Mouse (Mus musculus): ENCODE measurements around the gene Rnf168. TPM values are rescaled to one million over a fixed set of nuclear protein-coding genes. Genes with fewer than 3 reads are reported as not detected.
"Not testable (repeated sequence)": the region's sequence is repeated elsewhere in the genome, so short reads cannot be mapped to it uniquely, and the experiment has no call there.

Gene Rnf168
- polyA plus RNA-seq, 1 experiment from 2014 or later: 25.0 TPM

DNA sequence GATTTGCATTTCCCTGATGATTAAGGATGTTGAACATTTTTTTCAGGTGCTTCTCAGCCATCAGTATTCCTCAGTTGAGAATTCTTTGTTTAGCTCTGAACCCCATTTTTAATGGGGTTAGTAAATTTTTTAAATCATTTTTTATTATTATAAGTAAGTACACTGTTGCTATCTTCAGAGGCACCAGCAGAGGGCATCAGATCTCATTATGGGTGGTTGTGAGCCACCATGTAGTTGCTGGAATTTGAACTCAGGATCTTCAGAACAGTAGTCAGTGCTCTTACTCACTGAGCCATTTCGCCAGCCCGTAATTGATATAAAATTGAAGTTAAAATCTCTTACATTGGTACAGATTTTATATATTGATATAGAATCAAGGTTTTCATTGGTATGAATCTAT lies 13.0 kb upstream of the Rnf168 start:
- 83% methylated on average over 2 of the region's 2 CpGs for WGBS
- not testable (repeated sequence) for H3K27ac ChIP-seq (replicated peaks; ENCODE audit: low read depth, low read length); H3K4me2 ChIP-seq (ENCODE audit: low read depth, severe bottlenecking); H3K36me3 ChIP-seq (ENCODE audit: control insufficient read depth, insufficient read depth, low read length); H3K9ac ChIP-seq (ENCODE audit: low read length); DNase-seq (ENCODE audit: low spot score); H3K27me3 ChIP-seq (ENCODE audit: control insufficient read depth, insufficient read depth, low read length); H3K4me1 ChIP-seq (ENCODE audit: control insufficient read depth, insufficient read depth, low read length); H3K9me3 ChIP-seq (ENCODE audit: control insufficient read depth, low read length); ATAC-seq (ENCODE audit: insufficient number of reproducible peaks, low FRiP score, low TSS enrichment, low read depth); H3K4me3 ChIP-seq (ENCODE audit: low read depth, low read length)

DNA sequence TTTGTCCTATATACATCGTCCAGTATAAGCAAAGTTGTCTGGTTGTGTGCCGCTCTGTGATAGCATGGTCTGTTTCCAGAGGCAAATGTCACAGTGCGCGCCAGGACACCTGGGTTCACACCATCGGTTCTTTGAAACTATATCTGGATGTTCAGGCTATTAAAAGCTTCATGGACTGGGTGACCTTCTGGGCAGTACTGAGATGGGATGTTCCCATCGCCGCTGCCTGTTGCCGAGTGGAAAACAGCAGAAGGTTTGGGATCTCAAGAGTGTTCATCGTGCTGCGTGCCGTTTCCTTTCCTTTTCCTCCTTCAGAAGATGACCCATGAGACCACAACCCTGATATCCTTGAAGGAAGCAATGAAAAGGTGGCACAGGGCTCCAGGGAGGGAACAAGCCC lies 6.0 kb upstream of the Rnf168 start, which contains the start of gene Smco1:
Smco1 (plus strand) TSS at position 178 of the 400 bp plus-strand sequence.
- DNase-seq (ENCODE audit: low spot score) (no peak), ATAC-seq (ENCODE audit: insufficient number of reproducible peaks, low FRiP score, low TSS enrichment, low read depth) (no peak)
- Histone ChIP-seq H3K9me3 (ENCODE audit: control insufficient read depth, low read length) (no peaks in the 10 kb centered on the region), H3K9ac (ENCODE audit: low read length) (no peak within 1 kb of the TSS), H3K36me3 (ENCODE audit: control insufficient read depth, insufficient read depth, low read length) (no peaks in the 10 kb centered on the region), H3K27ac (replicated peaks; ENCODE audit: low read depth, low read length) (no peak within 1 kb of the TSS), H3K27me3 (ENCODE audit: control insufficient read depth, insufficient read depth, low read length) (no peaks in the 10 kb centered on the region), H3K4me2 (ENCODE audit: low read depth, severe bottlenecking) (no peak within 1 kb of the TSS), H3K4me3 (ENCODE audit: low read depth, low read length) (no peak within 1 kb of the TSS), H3K4me1 (ENCODE audit: control insufficient read depth, insufficient read depth, low read length) (no peaks in the 10 kb centered on the region)
- 86% methylated on average over 11 of the region's 11 CpGs for WGBS

DNA sequence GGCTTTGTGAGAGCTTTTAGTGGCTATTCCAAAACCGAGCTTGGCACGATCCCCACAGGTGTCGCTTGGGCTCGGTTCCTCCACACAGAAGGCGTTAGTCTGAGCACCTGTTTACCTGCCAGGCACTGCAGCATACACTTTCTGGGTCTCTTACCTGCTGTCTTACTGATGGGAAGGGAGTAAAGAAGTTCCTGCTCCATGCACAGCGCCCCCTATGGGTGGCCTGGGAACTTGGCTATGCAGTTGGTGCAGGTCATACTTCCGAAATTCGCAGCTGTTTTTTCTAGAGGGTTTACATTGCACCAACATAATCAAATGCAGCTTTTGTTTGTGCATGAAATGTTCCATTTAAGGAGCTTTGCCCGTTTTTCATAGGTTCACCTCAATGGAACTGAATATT lies 3.9 kb upstream of the Rnf168 start:
- Histone ChIP-seq H3K9me3 (ENCODE audit: control insufficient read depth, low read length) (no peaks in the 10 kb centered on the region), H3K4me3 (ENCODE audit: low read depth, low read length) (no peak overlapping the region), H3K27me3 (ENCODE audit: control insufficient read depth, insufficient read depth, low read length) (no peaks in the 10 kb centered on the region), H3K4me2 (ENCODE audit: low read depth, severe bottlenecking) (no peak overlapping the region), H3K27ac (replicated peaks; ENCODE audit: low read depth, low read length) (no peak overlapping the region), H3K9ac (ENCODE audit: low read length) (no peak overlapping the region), H3K4me1 (ENCODE audit: control insufficient read depth, insufficient read depth, low read length) (no peaks in the 10 kb centered on the region), H3K36me3 (ENCODE audit: control insufficient read depth, insufficient read depth, low read length) (no peaks in the 10 kb centered on the region)
- DNase-seq (ENCODE audit: low spot score) (peak; percentile 37), ATAC-seq (ENCODE audit: insufficient number of reproducible peaks, low FRiP score, low TSS enrichment, low read depth) (no peak)
- 48% methylated on average over 9 of the region's 9 CpGs for WGBS

DNA sequence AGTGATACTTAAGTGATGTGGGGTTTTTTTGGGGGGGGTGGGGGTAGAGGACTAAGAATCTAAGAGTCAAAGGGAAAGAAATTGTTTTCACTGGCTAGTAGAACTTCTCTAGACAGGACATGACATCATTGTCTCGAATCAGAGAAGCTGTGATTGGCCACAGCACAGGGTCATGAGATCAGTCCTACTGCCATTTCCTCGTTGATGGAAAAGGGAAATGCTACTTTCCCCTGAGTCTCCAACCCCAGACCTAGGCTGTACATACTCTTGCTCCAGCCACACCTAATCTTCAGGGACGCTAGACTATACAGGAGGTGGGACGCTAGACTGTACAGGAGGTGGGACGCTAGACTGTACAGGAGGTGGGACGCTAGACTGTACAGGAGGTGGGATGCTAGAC lies 2.2 kb upstream of the Rnf168 start:
- Histone ChIP-seq H3K27ac (replicated peaks; ENCODE audit: low read depth, low read length) (no peak overlapping the region), H3K4me1 (ENCODE audit: control insufficient read depth, insufficient read depth, low read length) (peaks cover 3% of the 10 kb centered on the region; the same call in 1 of the 2 replicates), H3K9ac (ENCODE audit: low read length) (no peak overlapping the region), H3K36me3 (ENCODE audit: control insufficient read depth, insufficient read depth, low read length) (peaks cover 4% of the 10 kb centered on the region; the same call in 1 of the 2 replicates), H3K4me2 (ENCODE audit: low read depth, severe bottlenecking) (no peak overlapping the region), H3K9me3 (ENCODE audit: control insufficient read depth, low read length) (0 out of 2 replicates have a peak, but pooled peaks cover 4% of the 10 kb centered on the region), H3K27me3 (ENCODE audit: control insufficient read depth, insufficient read depth, low read length) (no peaks in the 10 kb centered on the region), H3K4me3 (ENCODE audit: low read depth, low read length) (no peak overlapping the region)
- no peak for ATAC-seq (ENCODE audit: insufficient number of reproducible peaks, low FRiP score, low TSS enrichment, low read depth)
- no peak for DNase-seq (ENCODE audit: low spot score)
- WGBS: 88% methylated on average over 6 of the region's 6 CpGs

DNA sequence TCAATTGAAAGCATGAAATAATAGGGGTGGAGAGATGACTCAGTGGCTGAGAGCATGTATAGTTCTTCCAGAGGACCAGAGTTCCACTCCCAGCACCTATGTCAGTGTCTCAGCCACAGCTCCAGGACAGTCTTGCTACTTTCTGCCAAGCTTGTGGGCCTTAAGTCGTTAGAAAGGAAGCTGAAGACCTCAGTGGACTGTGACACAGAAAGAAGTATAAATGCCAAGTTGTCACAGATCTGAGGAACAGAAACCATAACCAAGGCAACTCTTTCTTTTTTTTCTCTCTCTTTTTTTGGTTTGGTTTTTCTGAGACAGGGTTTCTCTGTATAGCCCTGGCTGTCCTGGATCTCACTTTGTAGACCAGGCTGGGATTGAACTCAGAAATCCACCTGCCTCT lies 1.4 kb upstream of the Rnf168 start:
- H3K27ac ChIP-seq (replicated peaks; ENCODE audit: low read depth, low read length): no peak overlapping the region
- 74% methylated on average over 1 of the region's 1 CpGs for WGBS
- H3K36me3 ChIP-seq (ENCODE audit: control insufficient read depth, insufficient read depth, low read length): peaks cover 6% of the 10 kb centered on the region; the same call in 1 of the 2 replicates
- no peak overlapping the region for H3K9ac ChIP-seq (ENCODE audit: low read length)
- H3K27me3 ChIP-seq (ENCODE audit: control insufficient read depth, insufficient read depth, low read length): no peaks in the 10 kb centered on the region
- H3K4me1 ChIP-seq (ENCODE audit: control insufficient read depth, insufficient read depth, low read length): peaks cover 3% of the 10 kb centered on the region; the same call in 1 of the 2 replicates
- ATAC-seq (ENCODE audit: insufficient number of reproducible peaks, low FRiP score, low TSS enrichment, low read depth) (no peak), DNase-seq (ENCODE audit: low spot score) (no peak)
- H3K4me2 ChIP-seq (ENCODE audit: low read depth, severe bottlenecking): no peak overlapping the region
- H3K9me3 ChIP-seq (ENCODE audit: control insufficient read depth, low read length): 0 out of 2 replicates have a peak, but pooled peaks cover 6% of the 10 kb centered on the region
- H3K4me3 ChIP-seq (ENCODE audit: low read depth, low read length): no peak overlapping the region

DNA sequence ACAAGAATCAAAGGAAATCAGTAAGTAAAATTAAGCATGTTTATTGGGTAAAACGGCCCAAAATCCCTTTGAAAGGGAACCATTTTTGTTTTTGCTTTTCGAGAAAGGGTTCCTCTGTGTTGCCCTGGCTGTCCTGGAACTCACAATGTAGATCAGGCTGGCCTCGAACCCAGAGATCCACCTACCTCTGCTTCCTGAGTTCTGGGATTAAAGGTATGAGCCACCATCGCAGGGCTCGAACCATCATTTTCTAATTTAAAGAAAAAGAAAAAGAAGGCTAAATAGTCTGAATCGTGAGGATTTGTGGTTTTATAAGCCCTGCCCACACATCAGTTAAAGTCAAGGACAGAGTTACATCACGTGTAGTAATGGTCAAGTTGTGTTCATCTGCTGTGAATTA lies 1.1 kb downstream of the Rnf168 start:
- DNase-seq (ENCODE audit: low spot score): no peak
- no peak for ATAC-seq (ENCODE audit: insufficient number of reproducible peaks, low FRiP score, low TSS enrichment, low read depth)
- Histone ChIP-seq H3K9ac (ENCODE audit: low read length) (peak overlapping the region; percentile 75), H3K4me3 (ENCODE audit: low read depth, low read length) (peak overlapping the region; percentile 85), H3K27me3 (ENCODE audit: control insufficient read depth, insufficient read depth, low read length) (no peaks in the 10 kb centered on the region), H3K4me1 (ENCODE audit: control insufficient read depth, insufficient read depth, low read length) (peaks cover 3% of the 10 kb centered on the region; the same call in 1 of the 2 replicates), H3K4me2 (ENCODE audit: low read depth, severe bottlenecking) (peak overlapping the region; percentile 59), H3K27ac (replicated peaks; ENCODE audit: low read depth, low read length) (no peak overlapping the region), H3K36me3 (ENCODE audit: control insufficient read depth, insufficient read depth, low read length) (peaks cover 6% of the 10 kb centered on the region; the same call in 1 of the 2 replicates), H3K9me3 (ENCODE audit: control insufficient read depth, low read length) (0 out of 2 replicates have a peak, but pooled peaks cover 6% of the 10 kb centered on the region)
- WGBS: 63% methylated on average over 7 of the region's 7 CpGs

DNA sequence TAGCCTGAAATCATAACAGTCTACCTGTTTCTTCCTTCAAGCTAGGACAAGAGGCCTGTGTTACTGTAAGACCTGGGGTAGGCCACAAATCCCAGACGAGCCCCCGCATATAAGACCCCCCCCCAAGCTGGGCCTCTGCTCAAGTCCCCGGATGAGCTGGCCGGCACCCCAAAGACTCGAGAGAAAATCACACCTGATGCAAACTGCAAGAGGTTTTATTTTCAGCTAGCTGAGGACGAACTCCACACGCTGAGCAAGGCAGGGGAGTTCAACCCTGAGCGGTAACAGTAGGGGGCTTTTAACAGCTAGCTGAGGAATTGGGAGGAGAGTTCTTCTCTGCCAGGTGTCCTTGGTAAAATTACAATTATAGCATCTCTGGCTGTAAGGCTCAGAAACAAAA lies 3.0 kb downstream of the Rnf168 start:
- Histone ChIP-seq H3K36me3 (ENCODE audit: control insufficient read depth, insufficient read depth, low read length) (peaks cover 16% of the 10 kb centered on the region; the same call in 1 of the 2 replicates), H3K4me3 (ENCODE audit: low read depth, low read length) (no peak overlapping the region), H3K9me3 (ENCODE audit: control insufficient read depth, low read length) (0 out of 2 replicates have a peak, but pooled peaks cover 6% of the 10 kb centered on the region), H3K27me3 (ENCODE audit: control insufficient read depth, insufficient read depth, low read length) (no peaks in the 10 kb centered on the region), H3K4me2 (ENCODE audit: low read depth, severe bottlenecking) (no peak overlapping the region), H3K9ac (ENCODE audit: low read length) (no peak overlapping the region), H3K4me1 (ENCODE audit: control insufficient read depth, insufficient read depth, low read length) (peaks cover 3% of the 10 kb centered on the region; the same call in 1 of the 2 replicates), H3K27ac (replicated peaks; ENCODE audit: low read depth, low read length) (no peak overlapping the region)
- ATAC-seq (ENCODE audit: insufficient number of reproducible peaks, low FRiP score, low TSS enrichment, low read depth) (no peak), DNase-seq (ENCODE audit: low spot score) (no peak)
- WGBS: 93% methylated on average over 8 of the region's 8 CpGs

DNA sequence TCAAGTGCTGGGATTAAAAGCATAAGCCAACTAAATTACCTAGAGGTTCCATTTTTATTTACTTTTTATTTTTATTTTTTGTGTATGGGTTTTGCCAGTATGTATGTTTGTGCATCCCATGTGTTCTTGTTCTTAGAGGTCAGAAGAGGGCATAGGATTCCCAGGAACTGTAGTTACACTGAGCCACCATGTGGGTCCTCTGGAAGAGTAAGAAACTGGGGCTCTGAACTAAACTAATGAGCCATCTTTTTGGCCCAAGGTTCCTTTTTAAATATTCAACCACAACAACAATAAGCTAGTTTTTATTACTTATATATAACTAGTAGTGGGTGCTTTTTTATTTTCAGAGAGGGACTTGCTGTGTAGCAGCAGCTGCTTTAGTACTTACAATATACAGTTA lies 5.3 kb downstream of the Rnf168 start:
- peaks cover 3% of the 10 kb centered on the region; the same call in 1 of the 2 replicates for H3K4me1 ChIP-seq (ENCODE audit: control insufficient read depth, insufficient read depth, low read length)
- no peak for ATAC-seq (ENCODE audit: insufficient number of reproducible peaks, low FRiP score, low TSS enrichment, low read depth)
- peaks cover 21% of the 10 kb centered on the region; the same call in 1 of the 2 replicates for H3K36me3 ChIP-seq (ENCODE audit: control insufficient read depth, insufficient read depth, low read length)
- H3K4me3 ChIP-seq (ENCODE audit: low read depth, low read length): no peak overlapping the region
- H3K9me3 ChIP-seq (ENCODE audit: control insufficient read depth, low read length): 0 out of 2 replicates have a peak, but pooled peaks cover 6% of the 10 kb centered on the region
- DNase-seq (ENCODE audit: low spot score): no peak
- no peak overlapping the region for H3K4me2 ChIP-seq (ENCODE audit: low read depth, severe bottlenecking)
- no peak overlapping the region for H3K27ac ChIP-seq (replicated peaks; ENCODE audit: low read depth, low read length)
- no peaks in the 10 kb centered on the region for H3K27me3 ChIP-seq (ENCODE audit: control insufficient read depth, insufficient read depth, low read length)
- no peak overlapping the region for H3K9ac ChIP-seq (ENCODE audit: low read length)

DNA sequence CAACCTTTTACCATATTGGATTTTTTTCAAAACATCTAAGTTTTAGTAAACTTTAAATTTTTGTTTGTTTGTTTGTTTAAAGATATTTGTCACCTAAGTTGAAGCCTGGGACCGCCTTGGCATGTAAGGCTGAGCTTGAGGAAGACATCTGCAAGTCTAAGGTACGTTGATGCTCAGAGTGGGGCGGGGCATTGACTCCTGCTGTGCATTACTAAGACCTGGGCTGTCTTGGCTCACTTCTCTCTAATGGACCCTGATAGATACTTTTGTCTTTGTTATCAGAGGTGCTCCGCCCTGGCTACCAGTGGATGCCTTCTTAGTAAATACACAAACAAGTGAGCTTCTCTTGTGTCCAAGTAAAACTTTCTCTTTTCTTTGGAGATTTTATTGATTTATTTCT lies 14.6 kb downstream of the Rnf168 start:
- Histone ChIP-seq H3K27me3 (ENCODE audit: control insufficient read depth, insufficient read depth, low read length) (no peaks in the 10 kb centered on the region), H3K4me1 (ENCODE audit: control insufficient read depth, insufficient read depth, low read length) (no peaks in the 10 kb centered on the region), H3K27ac (replicated peaks; ENCODE audit: low read depth, low read length) (no peak overlapping the region), H3K9ac (ENCODE audit: low read length) (no peak overlapping the region), H3K9me3 (ENCODE audit: control insufficient read depth, low read length) (no peaks in the 10 kb centered on the region), H3K36me3 (ENCODE audit: control insufficient read depth, insufficient read depth, low read length) (peaks cover 12% of the 10 kb centered on the region; the same call in 1 of the 2 replicates), H3K4me2 (ENCODE audit: low read depth, severe bottlenecking) (no peak overlapping the region), H3K4me3 (ENCODE audit: low read depth, low read length) (no peak overlapping the region)
- WGBS: 89% methylated on average over 4 of the region's 4 CpGs
- ATAC-seq (ENCODE audit: insufficient number of reproducible peaks, low FRiP score, low TSS enrichment, low read depth): no peak
- no peak for DNase-seq (ENCODE audit: low spot score)

Data from limb, embryonic 11.5 days (tissue).